Mouse (Mus musculus) olfactory bulb, adult 2 months (tissue): ENCODE data around the gene Cacna2d2.

Source experiments
- CTCF ChIP-seq: fragments of 200-500 bp; IDR thresholded peaks from 2 replicates; pipeline ENCODE4 v1.5.1; 2012; ENCODE audit warnings: low read depth, mild to moderate bottlenecking, low read length, moderate library complexity; ENCODE audit not compliant: insufficient read depth
- POLR2A ChIP-seq: fragments of 200-500 bp; IDR thresholded peaks from 2 replicates; pipeline ENCODE4 v1.6.1; 2012; ENCODE audit warnings: mild to moderate bottlenecking, low read depth, low read length, moderate library complexity; ENCODE audit not compliant: insufficient read depth

- TF ChIP-seq CTCF (no peak), POLR2A (no peak)
These were observed 139.3 kb downstream of the Cacna2d2 start for GRCm38 (mm10) chr9:107538711-107539110.
